Mouse (Mus musculus) central nervous system, embryonic 11.5 days (tissue): Measurements from ENCODE around the gene Sp140. TPM values are rescaled to one million over a fixed set of nuclear protein-coding genes. Genes with fewer than 3 reads are reported as not detected.

Experiments
- polyA plus RNA-seq: library from polyadenylated mRNA; depleted of rRNA; stranded (reverse); fragments of >200 nt; gene quantifications from 2 replicates; pipeline ENCODE4 v1.2.3, GENCODE M21; 2012; rRNA removed

Sp140 gene
- polyA plus RNA-seq, result 0.94 and 0.98 TPM in 2 replicates

DNA sequence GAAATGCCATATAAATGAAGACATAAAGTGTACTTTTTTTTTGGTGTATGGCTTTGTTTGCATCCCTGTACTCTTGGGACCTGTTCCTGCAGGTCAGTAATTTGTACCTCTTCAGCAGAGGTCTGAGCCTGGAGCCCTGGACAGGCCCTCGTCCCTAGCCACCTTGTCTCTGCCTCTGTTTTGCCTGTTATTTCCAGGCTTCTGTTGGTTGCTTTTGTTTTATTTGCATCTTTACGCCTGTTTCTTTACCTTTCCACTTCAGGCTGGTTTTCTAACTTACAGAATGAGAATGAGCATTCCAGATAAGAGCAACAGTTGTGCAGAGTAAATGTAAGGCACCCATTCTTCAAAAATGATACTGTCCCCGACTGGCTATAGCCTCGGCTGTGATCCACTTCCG is at the start of gene Sp140:
Gene Sp140, plus strand, starts transcription at position 301 of the 400 bp plus-strand sequence.

DNA sequence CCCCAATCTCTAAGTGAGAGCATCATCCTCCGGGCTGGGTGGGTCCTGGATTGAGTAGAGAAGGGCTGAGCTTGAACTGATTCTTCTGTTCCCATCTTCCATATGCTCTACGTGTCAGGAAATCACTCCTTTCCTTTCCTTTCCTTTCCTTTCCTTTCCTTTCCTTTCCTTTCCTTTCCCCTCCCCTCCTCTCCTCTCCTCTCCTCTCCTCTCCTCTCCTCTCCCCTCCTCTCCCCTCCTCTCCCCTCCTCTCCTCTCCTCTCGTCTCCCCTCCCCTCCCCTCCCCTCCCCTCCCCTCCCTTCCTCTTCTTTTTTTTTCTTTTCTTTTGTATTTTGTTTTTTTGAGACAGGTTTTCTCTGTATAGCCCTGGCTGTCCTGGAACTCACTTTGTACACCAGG is 24.8 kb upstream of the Sp140 start, which contains the start of gene G530012D18Rik:
Gene G530012D18Rik, plus strand, starts transcription at position 301 of the 400 bp plus-strand sequence.

DNA sequence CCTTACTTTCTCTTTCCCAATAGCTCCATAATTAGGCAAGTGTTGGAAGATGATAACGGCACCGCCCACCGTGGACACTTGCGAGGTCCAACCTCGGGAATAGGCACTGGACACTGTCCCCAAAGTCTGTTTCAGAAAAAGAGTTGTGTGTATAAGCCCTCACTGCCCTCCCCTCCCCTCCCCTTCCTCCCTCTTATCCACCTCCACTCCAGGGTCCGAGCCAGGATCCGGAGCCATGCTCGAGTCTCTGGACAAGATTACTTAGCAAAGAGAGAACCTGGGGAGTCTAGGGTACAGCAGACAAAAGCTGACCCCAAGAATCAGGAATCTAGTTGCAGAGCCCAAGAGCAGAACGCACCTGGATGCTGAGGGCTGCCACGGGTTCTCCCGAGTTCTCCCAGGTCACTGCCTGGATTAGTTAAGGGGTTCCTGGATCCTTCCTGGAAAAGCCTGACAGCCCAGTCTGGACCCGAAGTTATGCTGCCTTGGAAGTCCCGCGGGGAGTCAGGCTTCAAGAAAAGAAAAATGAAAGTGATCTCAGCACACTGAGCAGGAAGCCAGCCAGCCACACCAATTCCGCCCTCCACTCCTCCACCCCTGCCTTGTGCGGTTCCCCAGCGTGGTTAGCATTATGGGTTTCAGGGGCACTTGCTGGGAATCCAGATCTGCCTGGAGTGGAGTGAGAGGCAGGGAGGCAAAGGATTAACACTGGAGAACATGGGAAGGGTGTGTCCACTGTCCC is 1.7 kb upstream of the Sp140 start, which contains the start of gene Sp110:
Gene Sp110, minus strand, starts transcription at position 547 of the 742 bp plus-strand sequence.

DNA sequence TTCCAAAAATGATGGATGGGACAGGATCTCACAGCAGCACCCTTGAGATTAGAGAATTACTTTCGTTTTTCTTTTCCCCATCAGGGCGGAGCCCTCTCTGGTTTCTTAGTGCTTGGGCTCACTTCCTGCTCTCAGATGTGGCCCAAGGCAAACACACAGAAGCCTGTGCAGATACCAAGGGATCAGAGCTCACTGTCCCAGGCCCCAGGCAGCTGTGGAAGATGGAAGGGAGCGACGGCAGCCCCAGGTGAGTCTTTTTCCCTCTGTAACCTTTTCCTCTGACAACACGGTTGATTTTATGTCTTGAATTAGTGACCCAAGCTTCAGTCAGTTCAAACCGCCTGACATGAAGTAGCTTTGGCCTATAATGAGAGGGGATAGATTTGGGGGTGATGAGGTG is 49.7 kb downstream of the Sp140 start, which contains the start of gene Sp100:
Gene Sp100, plus strand, starts transcription at position 108 of the 400 bp plus-strand sequence.

Other genes with a start within 250 kb of the Sp140 start
- not detected in 2 replicates for gene G530012D18Rik, start 24.7 kb upstream of the Sp140 start, polyA plus RNA-seq
- gene Sp110, start 1.6 kb upstream of the Sp140 start, polyA plus RNA-seq, result 0.91 and 1.1 TPM in 2 replicates
- gene Sp100, start 49.6 kb downstream of the Sp140 start, polyA plus RNA-seq, result 0.49 and 0.68 TPM in 2 replicates
- 2.2 and 2.5 TPM in 2 replicates for gene A630001G21Rik, start 178.3 kb downstream of the Sp140 start, polyA plus RNA-seq
- gene Cab39, start 193.1 kb downstream of the Sp140 start, polyA plus RNA-seq, result 66.5 and 85.3 TPM in 2 replicates